Mouse (Mus musculus) left cerebral cortex, postnatal 36 days (tissue): Measurements from ENCODE around the gene Gm10282. TPM values are rescaled to one million over a fixed set of nuclear protein-coding genes. Genes with fewer than 3 reads are reported as not detected.

Source experiments
- DNase-seq, 2 experiments: peaks; one replicate each; pipeline ENCODE4 v3.0.0; 2021 to 2022; ENCODE audit warnings: low spot score in 2 of 2, mixed read lengths in 1 of 2
- intact Hi-C: fragments of 180-260 bp; cut with DNase I; formaldehyde crosslinking; loops from one replicate; pipeline ENCODE4 v1.15.1; 2025
- total RNA-seq, 2 experiments: library from RNA; stranded (reverse); gene quantifications; 2 replicates each; pipeline ENCODE4 v1.2.3; 2021

Gm10282 gene
- 1 to 10 TPM; 5.2 to 6.4 TPM for total RNA-seq

GRCm38 (mm10) chr8:72305210-72305905 lies at the start of gene Gm10282:
Gm10282 (minus strand) TSS chr8:72305260.
- intact Hi-C loops = no loop called here
- DNase-seq = no peak

- no peak for DNase-seq
- intact Hi-C loops = loop anchor here (5.0 kb wide), 1 partner anchor 37 kb away; the partner anchor contains the start of gene Klf2
Measured at GRCm38 (mm10) chr8:72354272-72354671, 49.2 kb upstream of the Gm10282 start.

- intact Hi-C loops = loop anchor here (5.0 kb wide), 1 partner anchor 36 kb away; the partner anchor contains the start of gene Klf2
- no peak for DNase-seq
Measured at GRCm38 (mm10) chr8:72353700-72354045, 48.6 kb upstream of the Gm10282 start.

GRCm38 (mm10) chr8:72352951-72353699 lies 48.1 kb upstream of the Gm10282 start:
- intact Hi-C loops = loop anchor here (5.0 kb wide), 1 partner anchor 36 kb away; the partner anchor contains the start of gene Klf2

GRCm38 (mm10) chr8:72351405-72352005 lies 46.4 kb upstream of the Gm10282 start:
- no peak for DNase-seq
- intact Hi-C loops = loop anchor here (5.0 kb wide), 1 partner anchor 34 kb away; the partner anchor contains the start of gene Klf2

More at GRCm38 (mm10) chr8:72352951-72353699, 48.1 kb upstream of the Gm10282 start:
- peak in 1 of 2 experiments; percentile 41 for DNase-seq

GRCm38 (mm10) chr8:72350727-72351126 lies 45.7 kb upstream of the Gm10282 start:
- intact Hi-C loops = loop anchor here (5.0 kb wide), 1 partner anchor 33 kb away; the partner anchor contains the start of gene Klf2
- DNase-seq = no peak

DNA sequence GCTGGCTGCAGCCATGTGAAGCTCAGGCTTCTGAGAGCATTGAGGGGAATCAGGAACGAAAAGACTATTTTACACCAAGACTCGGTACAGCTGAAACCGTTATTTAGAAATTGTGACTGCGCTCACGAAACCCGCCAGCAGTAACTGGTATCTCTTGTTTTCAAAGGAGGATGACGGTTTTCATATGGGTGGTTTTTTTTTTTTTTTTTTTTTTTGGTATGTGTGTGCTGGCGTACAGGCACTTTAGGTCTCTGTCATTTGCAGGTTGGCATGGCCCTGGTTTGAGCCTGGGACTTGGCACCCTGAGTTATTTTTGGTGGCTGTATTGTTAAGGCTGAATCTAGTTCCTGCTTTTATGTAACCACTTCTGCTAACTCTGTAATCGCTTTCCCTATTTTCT lies 44.8 kb upstream of the Gm10282 start:
- intact Hi-C loops = loop anchor here (5.0 kb wide), 1 partner anchor 33 kb away; the partner anchor contains the start of gene Klf2
- DNase-seq = no peak

- intact Hi-C loops = no loop called here
- DNase-seq = no peak
Measured at GRCm38 (mm10) chr8:72348956-72349355, 43.9 kb upstream of the Gm10282 start.

DNA sequence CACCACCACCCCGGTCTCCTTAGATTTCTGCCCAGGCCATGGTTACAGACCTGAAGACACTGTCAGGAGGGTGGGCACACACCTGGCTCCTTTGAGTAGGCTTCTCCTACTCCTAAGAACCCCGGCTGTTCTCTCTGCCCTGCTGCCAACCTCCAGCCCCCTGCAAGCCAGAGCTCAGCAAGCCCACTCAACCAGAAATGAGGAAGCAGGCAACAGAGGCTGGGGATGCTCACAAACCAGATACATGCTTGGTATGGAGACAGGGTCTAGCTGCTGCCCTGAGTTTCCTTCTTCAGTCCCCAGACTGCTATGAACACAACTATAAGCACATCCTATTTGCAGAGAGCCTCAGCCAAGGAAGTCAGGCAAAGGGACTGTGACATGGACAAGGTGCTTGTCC lies 43.1 kb upstream of the Gm10282 start:
- intact Hi-C loops = no loop called here
- DNase-seq = no peak

DNA sequence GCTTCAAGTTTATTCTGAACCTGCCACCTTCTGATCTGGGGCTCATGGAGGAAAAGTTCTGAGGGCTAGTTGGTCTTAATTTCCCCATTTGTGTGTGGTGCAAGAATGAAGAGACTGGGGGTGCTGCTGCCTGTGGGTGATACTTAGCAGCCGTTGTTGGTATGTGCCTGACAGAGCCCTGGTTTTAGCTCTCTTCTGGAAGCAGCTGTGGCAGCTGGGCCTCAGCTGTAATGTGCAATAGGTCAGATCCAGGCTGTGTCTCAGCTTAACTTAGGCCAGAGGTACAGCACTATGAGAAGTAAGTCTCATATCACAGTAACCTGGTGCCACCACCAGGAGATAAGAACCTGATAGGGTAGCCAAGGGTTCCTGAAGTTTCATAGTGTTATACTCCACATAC lies 42.5 kb upstream of the Gm10282 start:
- intact Hi-C loops = no loop called here
- DNase-seq = no peak

DNA sequence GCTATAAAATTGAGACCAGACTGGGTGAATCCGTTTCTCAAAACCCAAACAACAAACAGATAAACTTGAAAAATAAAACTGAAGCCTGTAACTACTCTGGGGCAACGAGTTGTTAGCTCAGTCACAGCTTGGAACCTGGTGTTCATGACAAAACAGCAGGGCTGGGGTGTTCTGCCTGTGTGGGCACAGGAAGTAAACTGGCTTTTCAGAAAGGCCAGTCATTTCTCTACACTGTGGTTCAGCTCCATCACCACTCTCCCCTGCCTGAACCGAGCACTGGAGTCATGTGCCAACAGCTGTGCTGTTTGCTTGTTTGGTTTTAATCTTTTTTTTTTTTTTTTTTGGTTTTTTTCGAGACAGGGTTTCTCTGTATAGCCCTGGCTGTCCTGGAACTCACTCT lies 38.7 kb upstream of the Gm10282 start:
- intact Hi-C loops = no loop called here
- no peak for DNase-seq

- no peak for DNase-seq
- intact Hi-C loops = no loop called here
Measured at GRCm38 (mm10) chr8:72342556-72343300, 37.7 kb upstream of the Gm10282 start.

- intact Hi-C loops = no loop called here
- DNase-seq = no peak
Measured at GRCm38 (mm10) chr8:72337034-72337433, 32.0 kb upstream of the Gm10282 start.

- no peak for DNase-seq
- intact Hi-C loops = no loop called here
Measured at GRCm38 (mm10) chr8:72336273-72336672, 31.2 kb upstream of the Gm10282 start.

- intact Hi-C loops = no loop called here
- DNase-seq = no peak
Measured at GRCm38 (mm10) chr8:72334144-72334641, 29.1 kb upstream of the Gm10282 start.

DNA sequence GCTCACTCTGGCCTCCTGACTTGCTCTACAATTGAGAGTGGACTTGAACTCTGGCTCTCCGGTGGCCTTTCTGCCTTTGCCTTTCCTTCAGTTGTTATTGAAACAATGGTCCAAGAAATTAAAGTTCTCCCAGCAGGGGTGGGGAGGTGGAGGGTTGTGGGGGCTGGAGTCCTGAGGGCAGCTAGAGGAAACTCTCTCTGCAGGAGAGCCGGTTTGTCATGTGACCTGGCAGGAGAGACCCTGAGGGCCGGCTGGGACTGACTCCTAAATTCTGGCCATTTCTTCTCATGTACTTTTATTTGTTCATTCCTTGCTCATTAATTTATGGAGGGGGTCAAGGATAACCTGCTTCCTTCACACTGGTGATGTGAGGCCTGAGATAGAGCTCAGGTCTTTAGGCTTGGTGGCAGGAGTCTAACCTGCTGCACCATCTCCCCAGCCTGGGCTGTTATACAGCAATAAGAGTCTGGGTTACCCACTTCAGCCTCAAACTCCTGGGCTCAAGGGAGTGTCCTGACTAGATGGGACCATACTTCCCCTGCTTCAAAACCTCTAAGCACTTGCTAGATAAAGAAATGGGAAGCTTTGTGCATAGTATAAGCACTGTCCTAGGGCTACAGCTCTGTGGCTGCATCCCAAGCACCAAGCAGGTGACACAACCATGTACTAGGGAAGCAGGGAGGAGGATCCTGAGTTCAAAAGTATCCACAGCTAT lies 28.5 kb upstream of the Gm10282 start:
- intact Hi-C loops = no loop called here
- no peak for DNase-seq

DNA sequence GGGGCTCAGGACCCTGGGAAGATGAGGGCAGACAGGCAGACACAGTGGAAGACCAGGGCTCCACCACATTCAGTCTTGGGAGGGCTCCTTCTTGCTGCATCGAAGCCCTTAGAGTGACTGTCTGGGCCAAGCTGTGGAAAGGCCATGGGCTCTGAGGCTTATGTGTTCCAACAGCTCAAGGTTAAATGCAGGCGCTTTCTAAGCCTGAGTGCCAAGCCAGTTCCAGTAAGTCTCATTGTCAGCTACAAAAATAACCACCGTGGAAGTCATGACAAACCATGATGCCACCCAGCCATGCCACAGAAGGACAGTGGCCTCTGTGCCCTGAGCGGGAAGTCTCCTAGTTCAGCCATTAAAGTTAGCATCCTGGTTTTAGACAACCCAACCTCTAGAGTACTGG lies 26.6 kb upstream of the Gm10282 start:
- DNase-seq = no peak
- intact Hi-C loops = no loop called here

DNA sequence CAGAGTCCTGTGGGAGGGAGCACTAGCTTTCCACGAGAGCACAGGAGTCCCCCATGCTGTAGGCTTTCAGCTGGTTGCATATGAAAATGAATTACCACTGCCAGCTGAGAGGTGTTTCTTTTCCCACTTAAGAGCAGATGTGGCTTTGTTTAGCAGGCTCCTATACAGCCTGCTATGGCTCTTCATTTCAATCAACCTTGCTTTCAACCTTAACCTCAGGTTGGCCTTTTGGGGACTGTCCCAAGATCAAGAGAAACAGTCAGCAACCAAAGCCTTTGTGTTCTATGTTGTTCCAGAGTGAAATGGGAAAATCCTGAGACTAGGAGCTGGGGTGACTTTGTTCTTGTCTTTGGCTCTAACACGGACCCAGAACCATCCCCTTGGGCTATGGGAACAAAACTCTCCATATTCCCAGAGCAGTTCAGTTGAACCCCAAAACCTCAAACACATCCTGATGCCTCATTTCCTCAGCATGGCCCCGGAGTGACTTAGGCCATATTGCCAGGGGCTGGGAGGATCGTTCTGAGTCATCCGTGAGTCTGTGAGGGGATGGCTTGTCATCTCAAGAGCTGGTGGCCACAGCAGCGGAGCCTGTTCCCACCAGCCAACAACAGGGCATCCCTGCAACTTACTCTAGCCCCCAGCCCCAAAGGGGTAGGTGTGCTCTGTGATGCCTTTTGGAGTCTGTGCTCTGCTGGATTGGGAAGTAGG lies 25.9 kb upstream of the Gm10282 start:
- intact Hi-C loops = no loop called here
- no peak for DNase-seq
